Mouse (Mus musculus) gastrocnemius, postnatal 10 days (tissue): ENCODE results near the gene Odf3. TPM values are rescaled to one million over a fixed set of nuclear protein-coding genes. Genes with fewer than 3 reads are reported as not detected.
A peak's percentile ranks its signal among the peaks of the same experiment; 100 is the strongest.
"Not testable (repeated sequence)": the region's sequence is repeated elsewhere in the genome, so short reads cannot be mapped to it uniquely, and the experiment has no call there.

Source experiments
- DNase-seq: peaks from one replicate; pipeline ENCODE4 v3.0.0; 2021; ENCODE audit warnings: mixed read lengths
- total RNA-seq, 2 experiments: library from RNA; stranded (reverse); gene quantifications; 2 replicates each; pipeline ENCODE4 v1.2.3; 2021

Odf3 gene
- total RNA-seq, 2 experiments from 2014 or later, result not detected

GRCm38 (mm10) chr7:140881696-140882468, 34.3 kb downstream of the Odf3 start, which contains the start of the genes Psmd13 and Sirt3:
Gene Psmd13 (plus strand): TSS chr7:140881968.
Gene Sirt3 (minus strand): TSS chr7:140882309.
- peak; percentile 98 for DNase-seq

DNA sequence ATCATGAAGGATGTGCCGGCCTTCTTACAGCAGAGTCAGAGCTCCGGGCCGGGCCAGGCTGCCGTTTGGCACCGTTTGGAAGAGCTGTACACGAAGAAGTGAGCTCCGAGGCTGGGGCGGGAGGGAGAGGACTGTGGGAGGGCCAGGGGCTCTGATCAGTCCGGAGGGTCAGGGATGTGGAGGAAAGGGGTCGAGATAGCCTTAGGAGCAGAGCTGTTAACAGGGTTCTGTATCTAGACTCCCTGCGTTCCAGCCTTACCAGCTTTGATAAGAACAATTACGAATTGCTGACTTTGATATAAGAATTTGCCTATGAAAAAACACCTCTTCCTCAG, 34.8 kb downstream of the Odf3 start:
- DNase-seq, result no peak

DNA sequence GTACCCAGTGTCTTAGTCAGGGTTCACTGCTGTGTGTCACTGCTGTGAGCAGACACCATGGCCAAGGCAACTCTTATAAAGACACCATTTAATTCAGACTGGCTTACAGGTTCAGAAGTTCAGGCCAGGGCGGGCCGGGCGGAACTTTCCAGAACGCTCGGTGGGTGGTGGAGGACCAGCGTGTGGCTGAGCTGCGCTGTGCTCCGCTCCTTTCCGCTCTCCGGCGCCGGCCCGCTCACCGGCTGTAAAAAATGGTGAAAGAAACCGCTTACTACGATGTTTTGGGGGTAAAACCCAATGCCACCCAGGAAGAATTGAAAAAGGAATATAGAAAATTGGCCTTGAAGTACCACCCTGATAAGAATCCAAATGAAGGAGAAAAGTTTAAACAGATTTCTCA, 43.0 kb downstream of the Odf3 start:
- DNase-seq, result not testable (repeated sequence)

GRCm38 (mm10) chr7:140894031-140894430, 46.4 kb downstream of the Odf3 start:
- DNase-seq, result no peak

DNA sequence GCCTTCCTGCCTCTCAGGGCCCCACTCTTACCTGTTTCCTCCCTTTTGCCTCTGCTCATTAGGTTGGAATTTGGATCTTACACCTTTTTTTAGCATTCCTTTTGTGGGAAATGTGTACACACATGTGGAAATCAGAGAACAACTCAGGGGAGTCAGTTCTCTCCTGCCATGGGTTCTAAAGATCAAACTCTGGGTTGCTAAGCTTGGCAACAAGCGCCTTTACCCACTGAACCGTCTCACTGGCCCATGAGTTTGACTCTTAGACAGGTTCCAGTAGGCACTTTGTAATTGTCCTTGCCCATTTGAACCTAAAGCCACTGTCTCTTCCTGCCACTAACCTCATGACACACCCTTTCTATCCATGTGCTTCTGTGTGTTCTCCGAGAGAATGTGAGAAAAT, 47.0 kb downstream of the Odf3 start:
- DNase-seq, result no peak

- no peak for DNase-seq
Observed at GRCm38 (mm10) chr7:140897863-140898262, 50.3 kb downstream of the Odf3 start.

DNA sequence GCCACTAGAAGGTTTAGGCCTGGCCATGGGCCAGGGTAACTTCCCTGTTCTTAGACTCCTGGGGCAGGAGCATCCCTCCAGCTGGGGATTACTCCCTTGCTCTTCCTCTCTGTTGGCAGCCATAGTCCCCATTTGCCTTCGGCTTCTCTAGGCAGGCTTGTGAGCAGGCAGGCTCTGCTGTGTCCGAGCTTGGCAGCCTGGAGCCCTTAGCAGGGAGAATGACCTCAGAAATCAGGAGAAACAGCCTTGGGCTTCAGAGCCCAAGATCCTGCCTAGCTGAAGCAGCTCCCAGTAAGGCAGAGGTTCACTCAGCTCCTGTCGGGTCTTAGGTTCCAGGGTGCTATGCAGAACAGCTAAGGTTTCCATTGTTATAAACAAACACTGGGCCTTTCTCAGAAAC, 51.5 kb downstream of the Odf3 start:
- DNase-seq, result no peak

- peak; percentile 56 for DNase-seq
Observed at GRCm38 (mm10) chr7:140900220-140900619, 52.6 kb downstream of the Odf3 start, which contains the start of gene Cox8b. Gene Cox8b (minus strand): TSS chr7:140900446.

Other genes starting within 250 kb of the Odf3 start
- gene Olfr46, start 246.5 kb upstream of the Odf3 start, total RNA-seq, result not detected
- gene Olfr61, start 218.8 kb upstream of the Odf3 start, total RNA-seq, result not detected
- not detected for gene Olfr53, start 201.4 kb upstream of the Odf3 start, total RNA-seq
- not detected for gene Olfr539, start 187.9 kb upstream of the Odf3 start, total RNA-seq
- not detected for gene Olfr45, start 165.9 kb upstream of the Odf3 start, total RNA-seq
- not detected for gene Olfr541, start 150.5 kb upstream of the Odf3 start, total RNA-seq
- 1 to 10 TPM in 1 of 2 experiments, under 1 TPM in 1; 0.19 to 1.3 TPM for gene Cyp2e1, start 84.1 kb upstream of the Odf3 start, total RNA-seq
- not detected for gene Syce1, start 60.0 kb upstream of the Odf3 start, total RNA-seq
- gene Zfp941, start 25.6 kb upstream of the Odf3 start, total RNA-seq, result under 1 TPM; 0.12 to 0.16 TPM
- not detected for gene Urah, start 12.8 kb upstream of the Odf3 start, total RNA-seq
- not detected for gene Scgb1c1, start 2.3 kb upstream of the Odf3 start, total RNA-seq
- not detected for gene Gm45785, start 8.5 kb downstream of the Odf3 start, total RNA-seq
- 10 to 100 TPM; 19.4 to 27.7 TPM for gene Ric8a, start 9.2 kb downstream of the Odf3 start, total RNA-seq
- gene Bet1l, start 9.8 kb downstream of the Odf3 start, total RNA-seq, result 10 to 100 TPM; 12.3 to 13.6 TPM
- 100 to 1,000 TPM; 104 to 105 TPM for gene Psmd13, start 34.2 kb downstream of the Odf3 start, total RNA-seq
- gene Sirt3, start 34.5 kb downstream of the Odf3 start, total RNA-seq, result 10 to 100 TPM; 16.3 to 19.1 TPM
- 1,000 to 10,000 TPM in 1 of 2 experiments, 100 to 1,000 TPM in 1; 998 to 1,003 TPM for gene Cox8b, start 52.6 kb downstream of the Odf3 start, total RNA-seq
- gene Nlrp6, start 73.1 kb downstream of the Odf3 start, total RNA-seq, result not detected
- 10 to 100 TPM in 1 of 2 experiments, 1 to 10 TPM in 1; 7.6 to 13.1 TPM for gene Pgghg, start 93.6 kb downstream of the Odf3 start, total RNA-seq
- gene Ifitm5, start 102.5 kb downstream of the Odf3 start, total RNA-seq, result 1 to 10 TPM in 1 of 2 experiments, under 1 TPM in 1; 0.54 to 6.9 TPM
- gene Gm45717, start 108.1 kb downstream of the Odf3 start, total RNA-seq, result not detected
- gene Ifitm2, start 108.2 kb downstream of the Odf3 start, total RNA-seq, result 100 to 1,000 TPM; 142 to 180 TPM
- 1 to 10 TPM; 2.1 to 3.7 TPM for gene Ifitm1, start 119.4 kb downstream of the Odf3 start, total RNA-seq
- 10 to 100 TPM; 54.7 to 70.0 TPM for gene Ifitm3, start 163.0 kb downstream of the Odf3 start, total RNA-seq
- under 1 TPM; 0.49 to 0.84 TPM for gene Ifitm6, start 170.1 kb downstream of the Odf3 start, total RNA-seq
- gene Gm17387, start 181.3 kb downstream of the Odf3 start, total RNA-seq, result not detected
- gene B4galnt4, start 213.3 kb downstream of the Odf3 start, total RNA-seq, result under 1 TPM; 0.11 to 0.38 TPM
- gene Pkp3, start 230.4 kb downstream of the Odf3 start, total RNA-seq, result not detected